Mouse (Mus musculus) stomach, embryonic 15.5 days (tissue): ENCODE data around the gene Ahsa1. TPM values are rescaled to one million over a fixed set of nuclear protein-coding genes. Genes with fewer than 3 reads are reported as not detected.

ENCODE experiments used
- ATAC-seq: fragments of 200-750 bp; cut with Nextera tagmentation; 2 replicates; pipeline ENCODE4 v1.8.0; 2017; ENCODE audit warnings: low read depth, moderate number of reproducible peaks, moderate TSS enrichment; ENCODE audit not compliant: insufficient read depth, low FRiP score
- H3K27ac ChIP-seq: fragments of 300-500 bp; sonication (generic); 2 replicates; pipeline ENCODE4 v1.5.1; 2015; ENCODE audit warnings: mild to moderate bottlenecking, inconsistent platforms
- H3K27me3 ChIP-seq: fragments of 300-500 bp; sonication (generic); replicated peaks from 2 replicates; pipeline ENCODE4 v1.6.1; 2015; ENCODE audit warnings: inconsistent platforms
- H3K36me3 ChIP-seq: fragments of 300-500 bp; sonication (generic); 2 replicates; pipeline ENCODE4 v1.6.1; 2015; ENCODE audit warnings: inconsistent platforms
- H3K4me1 ChIP-seq: fragments of 300-500 bp; sonication (generic); 2 replicates; pipeline ENCODE4 v1.6.1; 2015; ENCODE audit warnings: inconsistent platforms
- H3K4me2 ChIP-seq: fragments of 300-500 bp; sonication (generic); 2 replicates; pipeline ENCODE4 v1.6.1; 2015; ENCODE audit warnings: mild to moderate bottlenecking, inconsistent platforms
- H3K4me3 ChIP-seq: fragments of 300-500 bp; sonication (generic); replicated peaks from 2 replicates; pipeline ENCODE4 v1.5.1; 2015; ENCODE audit warnings: inconsistent platforms
- H3K9ac ChIP-seq: fragments of 300-500 bp; sonication (generic); 2 replicates; pipeline ENCODE4 v1.6.1; 2015; ENCODE audit warnings: inconsistent platforms
- H3K9me3 ChIP-seq: fragments of 300-500 bp; sonication (generic); 2 replicates; pipeline ENCODE4 v1.6.1; 2016; ENCODE audit warnings: inconsistent platforms
- WGBS: fragments of 180-500 bp; shearing (Covaris S2); methylation state at CpG from one replicate; pipeline ENCODE4 v1.1.7; 2015; 5-methylcytosine and 5-hydroxymethylcytosine counted together
- polyA plus RNA-seq: library from polyadenylated mRNA; unstranded; fragments of >200 nt; fragmentation: Nextera tagmentation; extraction: Ambion mirVana; gene quantifications from 2 replicates; pipeline ENCODE4 v1.2.1, GENCODE M21; 2015

The Ahsa1 gene
- 206 and 228 TPM in 2 replicates for polyA plus RNA-seq

DNA sequence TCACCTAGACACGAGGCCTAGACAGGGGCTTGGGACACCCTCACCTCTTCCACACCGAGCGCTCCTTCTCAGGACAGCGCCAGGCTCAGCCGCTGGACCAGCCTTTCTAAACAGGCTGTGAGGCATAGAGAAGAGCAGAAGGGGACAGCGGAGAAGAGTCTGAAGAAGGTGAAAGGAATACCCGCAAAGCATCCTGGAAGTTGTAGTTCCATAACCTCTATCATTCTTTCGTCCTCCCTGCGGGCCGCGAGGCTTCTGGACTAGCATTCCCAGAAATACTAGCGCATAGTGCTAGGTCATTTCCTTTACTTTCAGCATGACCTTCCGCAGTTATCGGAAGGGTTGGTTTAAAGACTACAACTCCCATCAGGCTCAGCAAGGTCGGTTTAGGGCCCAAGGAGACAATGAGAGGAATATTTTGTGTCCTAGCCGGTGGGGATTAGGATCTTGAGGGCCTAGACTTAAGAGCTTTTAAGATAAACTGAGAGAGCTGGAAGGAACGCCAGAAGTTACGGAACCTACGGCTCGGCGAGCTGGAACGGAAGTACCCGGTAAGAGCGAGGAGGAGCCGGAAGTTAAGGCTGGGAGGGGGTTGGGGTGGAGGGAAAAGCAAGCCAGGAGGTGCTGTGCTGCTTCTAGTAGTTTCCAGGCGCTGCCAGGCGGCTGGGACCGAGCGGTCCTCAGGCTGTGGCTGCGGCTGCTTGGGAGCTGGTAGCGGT is at the start of gene Ahsa1, which contains the start of gene Vipas39:
Ahsa1 (plus strand) TSS at position 372 of the 719 bp plus-strand sequence.
Vipas39 (minus strand) TSS at position 149 of the 719 bp plus-strand sequence.
- H3K9ac ChIP-seq: peak within 1 kb of the TSS; percentile 92

DNA sequence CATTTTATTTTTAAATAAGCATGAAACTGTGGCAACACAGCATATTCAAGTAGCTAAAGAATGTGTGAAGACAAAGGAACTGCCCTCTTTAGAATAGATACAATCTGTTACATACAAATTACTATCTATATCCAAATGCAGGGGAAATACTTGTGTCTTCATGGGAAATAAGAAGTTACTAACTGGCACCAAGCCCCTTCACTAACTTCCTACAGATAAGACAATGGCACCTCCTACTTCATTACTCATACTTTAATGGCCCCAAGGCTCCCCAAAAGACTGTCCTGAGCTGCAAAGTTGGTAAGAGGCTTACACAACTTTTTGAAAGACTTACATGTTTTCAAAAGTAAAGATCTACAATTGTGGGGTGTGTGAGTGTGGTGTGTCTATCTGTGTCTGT is 48.7 kb upstream of the Ahsa1 start:
- H3K9me3 ChIP-seq: no peaks in the 10 kb centered on the region
- no peak overlapping the region for H3K27ac ChIP-seq
- no peak for ATAC-seq
- no peak overlapping the region for H3K4me3 ChIP-seq
- H3K36me3 ChIP-seq: no peaks in the 10 kb centered on the region
- no peaks in the 10 kb centered on the region for H3K4me1 ChIP-seq
- H3K9ac ChIP-seq: no peak overlapping the region
- H3K27me3 ChIP-seq: no peaks in the 10 kb centered on the region
- H3K4me2 ChIP-seq: no peak overlapping the region

More for the DNA sequence above, at the start of gene Ahsa1, which contains the start of gene Vipas39:
- under 1% methylated on average over 31 of the region's 31 CpGs for WGBS
- H3K4me3 ChIP-seq: peak within 1 kb of the TSS; percentile 89
- peak; percentile 98 for ATAC-seq
- H3K27me3 ChIP-seq: no peaks in the 10 kb centered on the region
- H3K27ac ChIP-seq: peak within 1 kb of the TSS; percentile 91
- H3K9me3 ChIP-seq: no peaks in the 10 kb centered on the region
- peaks cover 6% of the 10 kb centered on the region for H3K4me1 ChIP-seq
- H3K36me3 ChIP-seq: peaks cover 37% of the 10 kb centered on the region
- peak within 1 kb of the TSS; percentile 77 for H3K4me2 ChIP-seq

DNA sequence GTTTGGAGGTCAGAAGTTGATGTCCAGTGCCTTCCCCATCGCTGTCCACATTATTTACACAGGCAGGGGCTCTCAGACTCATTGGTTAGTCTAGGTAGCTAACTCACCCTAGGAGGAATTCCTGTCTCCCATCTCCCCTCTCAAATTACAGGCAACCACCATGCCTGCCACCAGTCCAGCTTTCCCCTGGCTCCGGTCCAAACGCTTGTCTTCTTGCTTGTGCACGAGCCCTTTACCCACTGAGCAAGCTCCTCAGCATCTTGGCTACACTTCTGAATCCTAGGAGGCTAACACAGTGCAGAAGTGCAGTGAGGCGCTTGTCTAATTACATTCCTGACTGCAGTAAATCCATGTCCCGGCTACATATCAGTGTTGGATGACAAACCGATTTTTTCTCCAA is 46.9 kb upstream of the Ahsa1 start:
- Histone ChIP-seq H3K4me2 (no peak overlapping the region), H3K36me3 (no peaks in the 10 kb centered on the region), H3K9me3 (no peaks in the 10 kb centered on the region), H3K4me3 (no peak overlapping the region), H3K4me1 (no peaks in the 10 kb centered on the region), H3K9ac (no peak overlapping the region), H3K27me3 (no peaks in the 10 kb centered on the region), H3K27ac (no peak overlapping the region)
- 52% methylated on average over 7 of the region's 7 CpGs for WGBS
- ATAC-seq: no peak

DNA sequence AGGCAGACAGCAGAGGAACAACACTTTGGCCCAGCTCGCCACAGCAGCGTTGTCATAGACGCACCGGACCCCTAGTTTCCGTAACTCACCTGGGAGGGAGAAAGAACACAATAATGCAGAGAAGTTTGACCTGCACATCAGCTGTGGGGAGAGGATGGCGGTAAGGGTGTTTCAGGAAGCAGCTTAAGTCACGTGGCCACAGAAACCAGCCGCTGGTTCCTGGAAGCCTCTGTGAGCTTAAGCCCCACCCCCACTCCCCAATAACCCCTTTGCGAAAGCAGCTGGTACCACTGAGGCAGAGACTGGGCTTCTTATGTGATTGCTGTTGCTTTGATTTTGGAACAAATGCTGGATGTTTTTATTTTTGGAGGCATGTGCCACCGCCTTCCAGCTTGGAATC is 41.3 kb upstream of the Ahsa1 start:
- Histone ChIP-seq H3K27me3 (no peaks in the 10 kb centered on the region), H3K4me2 (no peak overlapping the region), H3K36me3 (no peaks in the 10 kb centered on the region), H3K4me3 (no peak overlapping the region), H3K9ac (no peak overlapping the region), H3K9me3 (no peaks in the 10 kb centered on the region), H3K4me1 (no peaks in the 10 kb centered on the region), H3K27ac (no peak overlapping the region)
- WGBS: 67% methylated on average over 10 of the region's 10 CpGs
- no peak for ATAC-seq

DNA sequence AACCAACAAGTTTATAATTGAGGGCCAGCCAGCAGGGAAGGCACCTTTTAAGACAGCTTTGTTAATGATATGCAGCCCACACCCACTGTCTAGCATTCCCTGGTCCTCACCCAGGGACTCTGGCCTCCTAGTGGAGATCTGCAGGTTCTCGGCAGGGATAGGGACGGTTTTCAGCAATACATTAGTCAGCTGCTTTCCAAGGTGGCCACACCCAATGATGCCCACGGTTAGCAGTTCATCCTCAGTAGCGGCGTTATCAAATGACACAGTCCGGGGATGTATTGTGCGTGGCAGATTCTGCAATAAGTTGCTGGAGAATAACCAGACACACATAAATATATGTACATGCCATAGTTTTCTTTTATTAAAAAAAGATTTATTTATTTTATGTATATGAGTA is 39.5 kb upstream of the Ahsa1 start:
- no peak overlapping the region for H3K9ac ChIP-seq
- ATAC-seq: no peak
- WGBS: 63% methylated on average over 7 of the region's 7 CpGs
- H3K27ac ChIP-seq: no peak overlapping the region
- H3K9me3 ChIP-seq: no peaks in the 10 kb centered on the region
- H3K27me3 ChIP-seq: no peaks in the 10 kb centered on the region
- no peak overlapping the region for H3K4me2 ChIP-seq
- H3K36me3 ChIP-seq: no peaks in the 10 kb centered on the region
- no peak overlapping the region for H3K4me3 ChIP-seq
- H3K4me1 ChIP-seq: no peaks in the 10 kb centered on the region

DNA sequence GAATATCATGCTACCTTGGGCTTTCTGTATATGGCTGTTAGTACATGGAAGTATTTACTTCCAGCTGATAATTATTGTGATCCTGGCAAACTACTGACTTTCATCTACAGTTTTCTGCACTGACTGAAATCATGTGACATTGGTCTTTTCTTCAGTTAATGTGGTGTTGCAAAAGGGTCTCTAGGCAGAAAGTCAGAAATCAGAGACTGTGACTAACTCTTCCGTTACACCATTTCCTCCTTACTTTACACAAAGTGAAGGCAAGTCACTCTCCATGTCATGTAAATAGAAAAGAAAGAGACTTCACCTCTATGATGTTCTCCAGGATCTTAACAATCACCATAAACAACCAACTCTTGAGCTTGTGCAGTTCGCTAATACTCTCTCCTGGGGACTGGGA is 36.6 kb upstream of the Ahsa1 start:
- Histone ChIP-seq H3K4me1 (no peaks in the 10 kb centered on the region), H3K27ac (no peak overlapping the region), H3K4me2 (no peak overlapping the region), H3K9ac (no peak overlapping the region), H3K9me3 (no peaks in the 10 kb centered on the region), H3K36me3 (no peaks in the 10 kb centered on the region), H3K4me3 (no peak overlapping the region), H3K27me3 (no peaks in the 10 kb centered on the region)
- 78% methylated on average over 2 of the region's 2 CpGs for WGBS
- no peak for ATAC-seq

DNA sequence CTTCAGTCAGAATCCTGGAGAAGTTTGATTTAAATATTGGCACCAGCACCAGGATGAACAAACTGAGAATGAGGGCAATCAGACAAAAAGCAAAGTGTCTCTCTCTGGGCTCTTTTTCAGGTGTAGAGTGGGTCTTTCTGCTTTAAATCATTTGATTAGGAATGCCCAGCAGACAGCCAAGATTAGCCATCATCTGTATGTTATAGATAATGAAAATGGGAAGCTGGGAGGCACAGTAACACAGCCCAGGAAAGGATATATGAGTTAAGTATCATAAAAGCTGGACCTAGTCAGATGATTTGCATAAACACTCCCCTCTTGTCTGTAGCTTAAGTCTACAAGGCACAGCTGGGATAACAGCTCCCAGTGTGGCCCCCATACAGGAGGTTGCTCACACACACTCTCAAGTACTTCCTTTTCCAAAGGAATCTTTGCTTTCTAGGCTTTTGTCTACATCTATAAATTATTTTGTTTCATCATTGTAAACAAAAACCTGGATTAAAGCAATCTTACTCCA is 35.8 kb upstream of the Ahsa1 start:
- H3K9me3 ChIP-seq: no peaks in the 10 kb centered on the region
- no peaks in the 10 kb centered on the region for H3K36me3 ChIP-seq
- H3K4me3 ChIP-seq: no peak overlapping the region
- no peaks in the 10 kb centered on the region for H3K4me1 ChIP-seq
- no peak overlapping the region for H3K9ac ChIP-seq
- H3K27me3 ChIP-seq: no peaks in the 10 kb centered on the region
- peak; percentile 35; the same call in 1 of the 2 replicates for ATAC-seq
- no peak overlapping the region for H3K4me2 ChIP-seq
- no peak overlapping the region for H3K27ac ChIP-seq

DNA sequence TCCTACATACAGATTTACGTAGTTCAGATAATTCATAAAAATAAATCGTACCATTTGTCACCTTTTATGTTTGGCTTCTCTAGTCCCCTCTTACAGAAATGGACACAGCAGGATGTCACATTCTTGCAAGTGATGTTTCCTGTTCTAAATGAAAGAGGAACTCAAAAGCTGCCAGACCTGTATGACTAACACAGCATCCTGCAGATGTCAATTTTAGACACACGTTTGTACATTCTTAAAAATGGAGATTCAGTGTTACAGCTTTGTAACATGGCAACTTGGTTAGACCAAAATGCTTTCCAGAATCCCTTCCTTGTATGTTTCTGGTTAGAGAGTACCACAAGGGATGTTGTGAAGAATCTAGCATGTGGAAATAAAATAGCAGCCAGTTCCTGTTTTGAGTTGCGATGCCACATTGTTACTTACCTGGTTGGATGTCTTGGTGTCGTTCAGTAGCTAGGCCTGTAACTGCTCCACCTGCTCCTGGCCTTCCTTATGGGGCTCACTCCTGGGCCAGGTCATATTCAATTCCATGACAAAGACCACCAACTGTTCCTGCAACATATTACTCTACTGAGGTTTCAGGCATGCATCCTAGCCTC is 29.3 kb upstream of the Ahsa1 start:
- H3K4me1 ChIP-seq: no peaks in the 10 kb centered on the region
- peaks cover 19% of the 10 kb centered on the region; the same call in 1 of the 2 replicates for H3K36me3 ChIP-seq
- WGBS: 83% methylated on average over 5 of the region's 5 CpGs
- no peak for ATAC-seq
- no peak overlapping the region for H3K9ac ChIP-seq
- no peaks in the 10 kb centered on the region for H3K9me3 ChIP-seq
- no peak overlapping the region for H3K27ac ChIP-seq
- no peak overlapping the region for H3K4me2 ChIP-seq
- no peaks in the 10 kb centered on the region for H3K27me3 ChIP-seq
- no peak overlapping the region for H3K4me3 ChIP-seq

DNA sequence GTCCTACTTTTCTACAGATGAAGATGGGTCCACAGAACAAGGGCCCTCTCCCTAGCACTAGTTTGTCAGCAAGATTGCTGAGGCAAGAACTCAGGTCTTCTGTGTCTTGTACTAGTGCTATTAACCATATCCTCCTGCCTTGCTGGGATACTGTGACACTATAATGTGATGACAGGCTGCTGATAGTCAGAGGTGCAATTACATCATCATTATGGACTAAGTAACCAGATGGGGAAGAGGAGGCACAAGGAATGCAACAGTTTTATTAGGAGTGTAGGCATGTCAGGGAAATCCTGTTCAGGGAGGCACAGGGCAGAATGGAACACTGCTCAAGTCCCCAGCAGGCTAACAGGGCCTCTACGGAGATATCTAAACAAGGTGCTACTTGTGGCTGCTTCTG is 27.6 kb upstream of the Ahsa1 start, which contains the start of gene Noxred1:
Noxred1 (minus strand) TSS at position 101 of the 400 bp plus-strand sequence.
- no peaks in the 10 kb centered on the region for H3K27me3 ChIP-seq
- H3K9ac ChIP-seq: no peak within 1 kb of the TSS
- no peak within 1 kb of the TSS for H3K27ac ChIP-seq
- no peak within 1 kb of the TSS for H3K4me2 ChIP-seq
- 95% methylated on average over 1 of the region's 1 CpGs for WGBS
- H3K4me3 ChIP-seq: no peak within 1 kb of the TSS
- H3K36me3 ChIP-seq: peaks cover 24% of the 10 kb centered on the region; the same call in 1 of the 2 replicates
- H3K9me3 ChIP-seq: no peaks in the 10 kb centered on the region
- ATAC-seq: no peak
- no peaks in the 10 kb centered on the region for H3K4me1 ChIP-seq

DNA sequence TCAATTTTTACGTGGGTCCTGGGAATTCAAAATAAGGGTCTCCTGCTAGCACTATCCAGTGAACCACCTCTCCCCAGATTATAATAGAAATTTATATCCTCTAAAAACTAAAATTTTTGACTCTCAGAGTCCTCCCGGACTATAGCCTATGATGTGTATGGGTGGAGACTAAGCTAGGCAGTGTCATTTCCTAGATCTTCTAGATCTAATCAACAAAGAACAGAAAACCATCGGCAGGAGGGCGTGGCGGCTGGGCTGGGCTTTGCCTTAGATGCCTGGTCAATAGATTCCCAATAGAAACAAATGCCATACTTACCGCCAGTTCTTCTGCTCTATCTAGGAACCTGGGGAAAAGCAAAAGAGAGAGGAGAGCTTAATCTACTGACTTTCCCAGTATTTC is 16.1 kb upstream of the Ahsa1 start:
- Histone ChIP-seq H3K27ac (no peak overlapping the region), H3K4me3 (no peak overlapping the region), H3K4me2 (no peak overlapping the region), H3K36me3 (peaks cover 46% of the 10 kb centered on the region), H3K27me3 (no peaks in the 10 kb centered on the region), H3K9ac (no peak overlapping the region), H3K9me3 (no peaks in the 10 kb centered on the region), H3K4me1 (no peaks in the 10 kb centered on the region)
- ATAC-seq: no peak
- 88% methylated on average over 6 of the region's 6 CpGs for WGBS

DNA sequence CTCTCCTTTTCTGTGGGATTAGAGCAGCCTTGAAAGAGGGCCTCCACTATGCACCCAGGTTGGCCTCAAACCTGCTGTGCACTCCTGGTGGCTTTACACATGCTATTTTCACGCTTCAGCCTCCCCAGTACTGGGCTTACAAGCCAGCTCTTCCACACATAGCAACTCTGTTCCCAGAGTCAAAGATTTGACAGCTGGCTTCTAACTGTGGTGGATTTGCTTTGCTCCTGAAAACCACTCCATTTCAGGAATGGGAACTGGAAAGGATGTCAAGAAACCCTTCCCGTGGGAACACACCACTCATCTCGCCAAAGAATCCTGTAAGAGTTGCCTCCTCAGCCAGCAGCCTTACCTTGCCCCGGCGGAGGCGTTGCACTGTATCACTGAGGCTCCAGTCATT is 12.4 kb upstream of the Ahsa1 start:
- Histone ChIP-seq H3K27me3 (no peaks in the 10 kb centered on the region), H3K36me3 (peaks cover 51% of the 10 kb centered on the region), H3K4me2 (no peak overlapping the region), H3K4me1 (no peaks in the 10 kb centered on the region), H3K9ac (no peak overlapping the region), H3K4me3 (no peak overlapping the region), H3K9me3 (no peaks in the 10 kb centered on the region), H3K27ac (no peak overlapping the region)
- ATAC-seq: no peak
- 95% methylated on average over 6 of the region's 6 CpGs for WGBS

DNA sequence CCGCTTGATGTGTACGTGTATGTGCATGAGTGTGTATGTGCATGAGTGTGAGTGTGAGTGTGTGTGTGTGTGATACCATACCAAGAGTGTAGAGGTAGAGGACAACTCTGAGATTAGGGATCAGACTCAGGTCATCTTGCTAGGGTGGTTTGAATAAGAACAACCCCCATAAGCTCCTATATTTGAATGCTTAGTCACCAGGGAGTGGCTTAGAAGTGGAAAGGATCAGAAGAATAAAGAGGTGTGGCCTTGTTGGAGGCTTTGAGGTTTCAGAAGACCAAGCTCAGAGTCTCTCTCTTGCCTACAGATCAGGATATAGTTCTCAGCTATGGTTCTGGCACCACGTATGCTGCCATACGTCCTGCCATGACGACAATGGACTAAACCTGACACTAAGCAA is 9.7 kb upstream of the Ahsa1 start:
- WGBS: 90% methylated on average over 5 of the region's 5 CpGs
- H3K36me3 ChIP-seq: peaks cover 43% of the 10 kb centered on the region
- no peak for ATAC-seq

More for the DNA sequence above, 9.7 kb upstream of the Ahsa1 start:
- H3K9ac ChIP-seq: no peak overlapping the region
- no peak overlapping the region for H3K4me2 ChIP-seq
- H3K27me3 ChIP-seq: no peaks in the 10 kb centered on the region
- H3K27ac ChIP-seq: no peak overlapping the region
- no peaks in the 10 kb centered on the region for H3K4me1 ChIP-seq
- H3K9me3 ChIP-seq: no peaks in the 10 kb centered on the region
- no peak overlapping the region for H3K4me3 ChIP-seq
